Comparison of ENCODE assay signal across 24 mouse cellular contexts in the genomic region with DNA sequence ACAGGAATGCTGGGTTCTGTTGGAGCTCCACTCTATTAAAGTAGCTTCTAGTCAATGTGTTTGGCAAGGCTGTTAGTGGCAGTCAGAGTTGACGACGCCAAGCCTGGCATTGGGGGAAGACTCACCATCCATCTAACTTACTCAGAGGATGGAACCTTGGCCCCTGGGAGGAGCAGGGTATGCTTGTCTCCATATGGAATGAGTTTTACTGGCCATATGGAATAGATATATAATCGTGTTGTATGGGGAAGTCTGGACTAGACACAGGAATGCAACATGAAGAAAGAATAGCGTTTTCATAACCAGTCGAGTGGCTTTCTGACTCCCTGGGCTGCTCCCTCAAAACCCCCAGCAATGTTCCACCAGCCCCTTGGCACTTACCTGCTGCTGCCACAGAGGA. TPM values are rescaled to one million over a fixed set of nuclear protein-coding genes. Genes with fewer than 3 reads are reported as not detected.
DNase-seq lines count a peak whose midpoint lies in the region; ATAC-seq and TF ChIP-seq lines count a peak whose summit lies in the region.
"Had no signal": no experiment of that assay in that cellular context is flagged by ENCODE, and none has a peak within 500 bp of the region (broad histone marks: within the 10 kb centered on the region; RNA-seq: fewer than 3 reads in every experiment).

No protein-coding gene starts in this region.

- H3K4me1 ChIP-seq in embryonic facial prominence, embryonic 11.5 days (ENCODE audit: control insufficient read depth, insufficient read depth, low read length), result no peaks in the 10 kb centered on the region
- H3K4me1 ChIP-seq in embryonic facial prominence, embryonic 10.5 days, result peaks cover 37% of the 10 kb centered on the region
- peaks cover 39% of the 10 kb centered on the region for H3K4me1 ChIP-seq in limb, embryonic 10.5 days
- peaks cover 40% of the 10 kb centered on the region for H3K4me1 ChIP-seq in limb, embryonic 14.5 days (ENCODE audit: control insufficient read depth, insufficient read depth, low read length)
- H3K4me1 ChIP-seq: heart, embryonic 12.5 days; heart, embryonic 15.5 days had no signal

- no peak overlapping the region for H3K9ac ChIP-seq in embryonic facial prominence, embryonic 11.5 days (replicated peaks; ENCODE audit: low read length)
- H3K9ac ChIP-seq in limb, embryonic 14.5 days (ENCODE audit: low read depth, low read length, severe bottlenecking), result no peak overlapping the region
- H3K9ac ChIP-seq: forebrain, postnatal 0 days; heart, embryonic 12.5 days; heart, embryonic 15.5 days; hindbrain, embryonic 13.5 days had no signal

- no peaks in the 10 kb centered on the region for H3K27me3 ChIP-seq in embryonic facial prominence, embryonic 11.5 days (ENCODE audit: control insufficient read depth, insufficient read depth, low read length)
- no peaks in the 10 kb centered on the region for H3K27me3 ChIP-seq in embryonic facial prominence, embryonic 10.5 days (replicated peaks; ENCODE audit: low read depth, poor library complexity, severe bottlenecking)
- H3K27me3 ChIP-seq in limb, embryonic 10.5 days (ENCODE audit: low read depth, poor library complexity, severe bottlenecking), result no peaks in the 10 kb centered on the region
- no peaks in the 10 kb centered on the region for H3K27me3 ChIP-seq in limb, embryonic 14.5 days (ENCODE audit: control insufficient read depth, insufficient read depth, low read length)
- H3K27me3 ChIP-seq: heart, embryonic 12.5 days; heart, embryonic 15.5 days; hindbrain, embryonic 13.5 days had no signal

- H3K36me3 ChIP-seq in embryonic facial prominence, embryonic 11.5 days (replicated peaks; ENCODE audit: control insufficient read depth, insufficient read depth, low read depth, low read length), result no peaks in the 10 kb centered on the region
- H3K36me3 ChIP-seq in embryonic facial prominence, embryonic 10.5 days (replicated peaks), result peaks cover 21% of the 10 kb centered on the region
- H3K36me3 ChIP-seq in limb, embryonic 10.5 days, result peaks cover 20% of the 10 kb centered on the region
- H3K36me3 ChIP-seq in limb, embryonic 14.5 days (ENCODE audit: control insufficient read depth, insufficient read depth, low read length), result no peaks in the 10 kb centered on the region
- H3K36me3 ChIP-seq: heart, embryonic 12.5 days; heart, embryonic 15.5 days; hindbrain, embryonic 13.5 days had no signal

- no peak overlapping the region for H3K4me2 ChIP-seq in embryonic facial prominence, embryonic 11.5 days (ENCODE audit: low read depth, low read length)
- no peak overlapping the region for H3K4me2 ChIP-seq in limb, embryonic 14.5 days (replicated peaks; ENCODE audit: low read depth, low read length, severe bottlenecking)
- H3K4me2 ChIP-seq: heart, embryonic 12.5 days; heart, embryonic 15.5 days; hindbrain, embryonic 13.5 days had no signal

- ATAC-seq in embryonic facial prominence, embryonic 11.5 days (replicated peaks; ENCODE audit: insufficient number of reproducible peaks, low FRiP score, low TSS enrichment, low read depth), result no peak
- ATAC-seq in limb, embryonic 14.5 days (ENCODE audit: low FRiP score, low read depth), result no peak
- ATAC-seq: activated CD4-positive, CD25-positive, alpha-beta regulatory T cell, adult 4 months; forebrain, embryonic 14.5 days; forebrain, postnatal 0 days; hindbrain, embryonic 16.5 days had no signal

- H3K27ac ChIP-seq in embryonic facial prominence, embryonic 11.5 days (replicated peaks; ENCODE audit: low read depth, low read length), result no peak overlapping the region
- H3K27ac ChIP-seq in embryonic facial prominence, embryonic 10.5 days (replicated peaks), result no peak overlapping the region
- H3K27ac ChIP-seq in limb, embryonic 10.5 days, result peak overlapping the region; percentile 26; the same call in 1 of the 2 replicates
- peak overlapping the region; percentile 82 for H3K27ac ChIP-seq in limb, embryonic 14.5 days (replicated peaks; ENCODE audit: low read depth, low read length)
- H3K27ac ChIP-seq: heart, embryonic 15.5 days; hindbrain, embryonic 10.5 days; hindbrain, embryonic 13.5 days had no signal

- no peak for TF ChIP-seq POLR2A in limb, embryonic 14.5 days (IDR thresholded peaks at IDR 0.05; ENCODE audit: borderline replicate concordance, extremely low read depth, insufficient read depth, insufficient read length)

- WGBS in embryonic facial prominence, embryonic 11.5 days, result 63% methylated on average over 5 of the region's 5 CpGs
- 71% methylated on average over 5 of the region's 5 CpGs for WGBS in embryonic facial prominence, embryonic 10.5 days
- WGBS in limb, embryonic 10.5 days, result 74% methylated on average over 5 of the region's 5 CpGs
- WGBS in limb, embryonic 14.5 days, result 44% methylated on average over 5 of the region's 5 CpGs

- H3K9me3 ChIP-seq in embryonic facial prominence, embryonic 11.5 days (replicated peaks; ENCODE audit: control insufficient read depth, low read length), result no peaks in the 10 kb centered on the region
- H3K9me3 ChIP-seq in embryonic facial prominence, embryonic 10.5 days, result no peaks in the 10 kb centered on the region
- no peaks in the 10 kb centered on the region for H3K9me3 ChIP-seq in limb, embryonic 10.5 days (replicated peaks)
- H3K9me3 ChIP-seq in limb, embryonic 14.5 days (ENCODE audit: control insufficient read depth, low read length), result no peaks in the 10 kb centered on the region
- H3K9me3 ChIP-seq: heart, embryonic 12.5 days; heart, embryonic 15.5 days; hindbrain, embryonic 10.5 days; hindbrain, embryonic 13.5 days had no signal

- H3K4me3 ChIP-seq in embryonic facial prominence, embryonic 11.5 days (ENCODE audit: low read depth, low read length), result no peak overlapping the region
- H3K4me3 ChIP-seq in embryonic facial prominence, embryonic 10.5 days, result no peak overlapping the region
- no peak overlapping the region for H3K4me3 ChIP-seq in limb, embryonic 10.5 days
- H3K4me3 ChIP-seq in limb, embryonic 14.5 days (replicated peaks; ENCODE audit: low read length), result no peak overlapping the region
- H3K4me3 ChIP-seq: heart, embryonic 12.5 days; heart, embryonic 15.5 days; hindbrain, embryonic 10.5 days; hindbrain, embryonic 13.5 days had no signal

- DNase-seq in embryonic facial prominence, embryonic 11.5 days (ENCODE audit: low spot score), result peak; percentile 59
- no peak for DNase-seq in embryonic facial prominence, embryonic 10.5 days (ENCODE audit: low spot score)
- DNase-seq in limb, embryonic 10.5 days (ENCODE audit: low spot score), result no peak
- DNase-seq in limb, embryonic 14.5 days (ENCODE audit: low spot score), result peak; percentile 46
- DNase-seq in frontal cortex, postnatal 25 days (ENCODE audit: low spot score in 2 of 2), result no peak
- no peak for DNase-seq in kidney, postnatal 14 days
- no peak for DNase-seq in cerebellum, adult 18-20 months
- DNase-seq: adrenal gland, adult 8-10 months; adrenal gland, postnatal 25 days; cerebellum, adult 11-12 months; cerebellum, adult 9-10 months; cerebellum, postnatal 14 days; forebrain, postnatal 0 days; gastrocnemius, postnatal 25 days; heart, adult 18-20 months; heart, postnatal 10 days; heart, postnatal 36 days had no signal

RNA-seq across cellular contexts. Expression of gene Zfp423, which starts 55.3 kb away (rescaled TPM):
- polyA plus RNA-seq in embryonic facial prominence, embryonic 11.5 days (2014; fragmentation: Nextera tagmentation; extraction: Ambion mirVana), result 25.4 and 30.4 TPM in 2 replicates
- 22.0 and 23.4 TPM in 2 replicates for polyA plus RNA-seq in embryonic facial prominence, embryonic 10.5 days (2016; fragmentation: Nextera tagmentation; extraction: Ambion mirVana)
- polyA plus RNA-seq in limb, embryonic 10.5 days (2016; fragmentation: Nextera tagmentation; extraction: Ambion mirVana), result 23.6 and 29.4 TPM in 2 replicates
- 46.4 and 59.9 TPM in 2 replicates for polyA plus RNA-seq in limb, embryonic 14.5 days (2012; rRNA removed)
- polyA plus RNA-seq in limb, embryonic 14.5 days (2014; fragmentation: Nextera tagmentation; extraction: Ambion mirVana), result 24.4 and 33.2 TPM in 2 replicates
- polyA plus RNA-seq: activated CD4-positive, CD25-positive, alpha-beta regulatory T cell, adult 4 months had no signal

Comparison
In these comparisons a context has a peak if more than half of its experiments do, and no peak if none do; other contexts are left out.
1. DNase-seq: peak in embryonic facial prominence, embryonic 11.5 days (single experiment) and limb, embryonic 14.5 days (single experiment); none in embryonic facial prominence, embryonic 10.5 days (single experiment), limb, embryonic 10.5 days (single experiment), frontal cortex, postnatal 25 days (0 of 2), kidney, postnatal 14 days (single experiment) and cerebellum, adult 18-20 months (0 of 2).
2. H3K27ac ChIP-seq: peak in limb, embryonic 10.5 days (single experiment) and limb, embryonic 14.5 days (single experiment); none in embryonic facial prominence, embryonic 11.5 days (single experiment) and embryonic facial prominence, embryonic 10.5 days (single experiment).